Mouse (Mus musculus): Measurements from ENCODE around the gene Pml.

- TF ChIP-seq CTCF (IDR thresholded peaks at IDR 0.05; ENCODE audit: low read depth, low read length) (no peak), POLR2A (IDR thresholded peaks at IDR 0.05; ENCODE audit: borderline replicate concordance, low read depth, low read length) (no peak)
Observed at GRCm38 (mm10) chr9:58297065-58297464, 47.5 kb upstream of the Pml start.

All from bone marrow macrophage, adult 2 months (primary cell).